Mouse (Mus musculus): ENCODE results near the gene Plpp6.
"Not testable (repeated sequence)": the region's sequence is repeated elsewhere in the genome, so short reads cannot be mapped to it uniquely, and the experiment has no call there.

Gene Plpp6

DNA sequence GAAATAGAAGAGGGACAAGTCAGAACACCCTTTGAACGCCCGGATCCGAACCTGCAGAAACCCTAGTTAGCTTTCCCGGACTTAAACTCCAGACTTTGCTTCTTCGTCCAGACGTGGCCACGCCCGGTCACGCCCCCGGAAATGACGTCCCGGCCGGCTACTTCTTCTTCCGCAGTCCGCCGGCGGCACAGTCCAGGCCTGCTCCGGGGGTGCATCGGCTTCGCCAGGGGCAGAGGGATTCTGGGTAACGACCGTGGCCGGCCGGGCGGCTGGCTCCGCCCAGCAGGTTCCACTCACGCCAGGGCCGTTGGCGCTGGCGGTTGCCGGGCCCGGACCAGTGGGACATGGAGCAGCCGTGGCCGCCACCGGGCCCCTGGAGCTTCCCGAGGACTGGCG, 26.4 kb downstream of the Plpp6 start, which contains the start of gene Cdc37l1:
Gene Cdc37l1 (plus strand): TSS at position 159 of the 396 bp plus-strand sequence.
- peak; percentile 97 for DNase-seq

DNA sequence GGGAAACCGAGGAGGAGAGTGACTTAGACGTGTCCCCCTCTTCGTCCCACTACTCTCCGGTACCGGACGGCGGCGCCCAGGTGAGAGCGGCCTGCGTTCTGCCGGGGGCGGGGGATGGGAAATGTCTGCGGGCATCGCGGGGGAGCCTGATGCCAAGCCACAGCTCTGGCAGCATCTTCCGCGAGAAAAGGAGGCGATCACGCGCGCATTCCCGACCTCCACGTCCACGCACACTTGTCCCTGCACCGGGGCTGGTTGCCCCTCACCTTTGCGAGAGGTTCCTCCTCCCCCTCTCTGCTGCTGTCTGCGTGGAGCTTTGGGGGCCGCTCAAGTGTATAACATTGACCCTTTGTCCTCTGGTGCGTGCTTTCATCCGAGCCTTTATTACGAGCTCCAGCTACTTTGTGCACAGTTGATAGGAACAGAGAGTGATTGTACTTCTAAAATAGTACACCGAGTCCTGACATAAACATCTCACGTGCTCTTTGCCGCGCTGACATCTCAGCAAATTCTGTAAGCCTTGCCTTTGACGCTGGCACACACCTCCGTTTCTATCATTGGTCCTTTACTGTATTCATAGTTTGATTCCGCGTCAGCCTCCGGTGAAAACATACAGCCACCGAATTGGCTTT, 27.0 kb downstream of the Plpp6 start:
- DNase-seq, result no peak

DNA sequence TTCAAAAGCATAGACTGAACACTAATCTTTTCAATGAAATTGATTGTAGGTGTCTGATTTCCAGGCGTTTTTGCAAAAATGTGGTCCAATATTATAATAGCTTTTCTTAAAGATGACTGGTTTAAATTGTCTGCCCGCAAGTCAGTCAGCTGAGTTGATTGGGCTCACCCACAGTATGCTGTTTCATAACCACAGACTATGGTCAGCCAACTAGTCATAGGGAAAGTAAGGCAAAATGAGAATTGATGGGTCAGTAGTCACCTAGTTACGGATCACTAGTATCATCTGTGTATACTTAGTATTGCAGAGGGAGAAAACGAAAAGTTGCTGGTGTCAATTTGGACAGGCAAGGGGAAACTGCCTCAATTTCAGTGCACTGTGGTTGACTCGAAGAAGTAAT, 27.6 kb downstream of the Plpp6 start:
- DNase-seq, result no peak

DNA sequence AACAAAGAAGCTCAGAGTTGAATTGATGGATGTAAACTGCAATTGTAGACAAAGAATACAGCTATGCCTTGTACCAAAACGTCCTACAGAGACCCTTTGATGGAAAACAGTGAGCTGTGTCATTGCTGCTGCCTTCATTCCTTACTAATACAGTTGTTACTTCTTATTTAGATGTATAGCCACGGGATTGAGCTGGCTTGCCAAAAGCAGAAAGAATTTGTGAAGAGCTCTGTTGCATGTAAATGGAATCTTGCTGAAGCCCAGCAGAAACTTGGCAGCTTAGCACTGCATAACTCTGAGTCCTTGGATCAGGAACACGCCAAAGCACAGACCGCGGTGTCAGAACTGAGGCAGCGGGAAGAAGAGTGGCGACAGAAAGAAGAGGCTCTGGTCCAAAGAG, 31.1 kb downstream of the Plpp6 start:
- peak; percentile 25 for DNase-seq

DNA sequence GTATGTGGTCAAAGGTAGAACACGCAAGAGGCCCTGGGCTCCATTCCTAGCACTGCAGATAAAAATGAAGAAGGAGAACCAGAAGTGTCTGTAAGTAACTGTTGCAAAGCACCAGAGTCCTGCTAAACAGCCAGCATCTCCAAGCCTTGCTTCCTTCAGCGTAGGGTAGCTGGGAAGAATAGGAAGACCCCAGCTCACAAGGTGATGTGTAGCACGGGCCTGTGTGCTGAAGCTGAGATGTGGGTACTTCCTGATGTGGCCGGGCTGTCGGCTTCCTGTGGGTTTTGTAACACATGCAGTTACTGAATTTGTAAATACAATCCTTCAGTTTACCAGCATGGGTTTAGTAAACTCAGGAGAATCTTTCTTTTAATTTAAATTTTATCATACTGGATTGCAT, 31.6 kb downstream of the Plpp6 start:
- DNase-seq, result no peak

DNA sequence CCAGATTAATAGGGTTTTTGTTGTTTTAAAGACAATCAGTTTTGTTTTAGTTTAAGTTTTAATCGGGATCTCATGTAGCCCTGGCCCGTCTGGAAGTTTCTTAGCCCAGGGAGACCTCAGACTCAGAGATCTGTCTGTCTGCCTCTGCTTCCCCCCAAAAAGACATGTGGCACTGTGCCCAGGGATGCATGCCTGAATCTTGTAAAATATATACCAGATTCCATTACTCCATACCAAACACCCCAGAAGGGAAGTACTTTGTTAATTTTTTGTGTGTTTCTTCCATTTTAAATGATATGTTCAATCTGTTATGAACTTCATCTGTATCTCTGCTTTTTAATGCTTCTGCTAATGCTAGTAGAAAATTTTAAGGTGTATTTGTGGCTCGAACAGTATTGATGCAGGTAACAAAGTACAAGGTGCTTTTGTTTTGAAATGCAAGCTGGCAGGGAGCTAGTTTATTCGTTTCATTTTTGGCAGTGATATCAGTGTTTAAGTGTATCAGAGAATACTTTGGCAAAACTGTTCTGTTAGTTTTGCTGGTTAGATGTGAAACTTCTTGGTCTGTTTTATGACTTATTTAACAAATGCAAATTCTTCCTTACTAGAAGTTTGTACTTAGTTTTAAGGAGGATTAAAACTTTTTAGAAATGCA, 34.4 kb downstream of the Plpp6 start:
- DNase-seq, result no peak

DNA sequence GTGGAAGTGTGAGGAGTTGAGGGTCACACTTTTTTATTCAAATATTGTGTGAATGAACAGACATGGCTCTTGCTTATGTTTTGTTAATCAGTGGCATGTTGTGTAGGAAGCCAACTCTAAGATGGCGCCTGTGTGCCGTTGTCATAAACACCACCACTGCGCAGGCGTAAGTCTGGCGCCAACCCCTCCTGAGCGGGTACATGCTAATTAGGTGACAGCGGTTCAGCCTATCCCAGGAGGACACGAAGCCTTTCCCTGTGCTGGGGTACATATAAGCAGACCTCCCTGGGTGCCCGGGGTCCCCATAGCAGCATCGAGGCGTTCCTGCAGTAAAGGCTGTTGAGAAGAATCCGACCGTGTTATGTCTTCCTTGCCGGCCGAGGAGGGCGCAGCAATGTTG, 36.6 kb downstream of the Plpp6 start:
- not testable (repeated sequence) for DNase-seq

DNA sequence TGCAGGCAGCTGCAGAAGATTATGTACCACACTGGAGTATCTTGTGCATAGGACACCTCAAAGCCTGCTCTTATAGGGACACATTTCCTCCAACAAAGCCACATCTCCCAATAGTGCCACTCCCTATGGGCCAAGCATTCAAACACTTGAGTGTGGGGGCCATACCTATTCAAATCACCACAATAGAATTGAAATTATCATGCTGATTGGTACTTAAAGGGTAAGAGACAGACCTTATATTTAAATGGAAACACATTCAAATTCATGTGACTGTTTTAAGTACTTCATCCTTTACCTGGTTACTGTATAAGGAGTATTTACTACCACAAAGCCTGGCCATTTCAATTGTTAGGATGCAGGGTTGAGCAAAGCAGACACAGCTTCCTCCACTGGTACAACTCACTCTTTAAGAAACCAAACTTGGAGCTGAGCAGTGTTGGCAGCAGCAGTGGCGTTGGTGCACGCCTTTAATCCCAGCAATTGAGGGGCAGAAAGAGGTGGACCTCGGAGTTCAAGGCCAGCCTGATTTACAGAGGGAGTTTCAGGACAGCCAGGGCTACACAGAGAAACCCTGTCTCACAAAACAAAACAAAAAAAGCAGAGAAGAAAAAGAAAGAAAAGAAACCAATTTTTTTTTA, 44.4 kb downstream of the Plpp6 start:
- no peak for DNase-seq

DNA sequence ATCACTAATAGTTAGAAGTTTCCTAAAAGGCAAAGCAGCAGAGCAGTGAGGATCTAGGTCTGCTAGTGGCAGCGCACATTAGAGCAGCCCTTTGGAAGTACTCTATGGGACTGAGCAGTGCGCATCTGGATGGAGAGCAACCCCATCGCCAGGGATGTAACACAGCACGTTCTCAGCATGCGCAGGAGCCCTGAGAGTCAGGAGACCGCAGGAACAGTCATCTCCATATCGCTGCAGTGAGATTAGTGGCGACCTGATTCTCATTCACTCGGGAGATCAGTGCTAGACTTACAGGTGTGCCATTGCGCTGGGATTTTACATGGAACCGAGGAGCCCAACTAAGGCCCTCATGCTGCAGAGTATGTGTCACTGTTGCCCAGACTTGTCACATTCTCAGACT, 45.3 kb downstream of the Plpp6 start:
- no peak for DNase-seq

DNA sequence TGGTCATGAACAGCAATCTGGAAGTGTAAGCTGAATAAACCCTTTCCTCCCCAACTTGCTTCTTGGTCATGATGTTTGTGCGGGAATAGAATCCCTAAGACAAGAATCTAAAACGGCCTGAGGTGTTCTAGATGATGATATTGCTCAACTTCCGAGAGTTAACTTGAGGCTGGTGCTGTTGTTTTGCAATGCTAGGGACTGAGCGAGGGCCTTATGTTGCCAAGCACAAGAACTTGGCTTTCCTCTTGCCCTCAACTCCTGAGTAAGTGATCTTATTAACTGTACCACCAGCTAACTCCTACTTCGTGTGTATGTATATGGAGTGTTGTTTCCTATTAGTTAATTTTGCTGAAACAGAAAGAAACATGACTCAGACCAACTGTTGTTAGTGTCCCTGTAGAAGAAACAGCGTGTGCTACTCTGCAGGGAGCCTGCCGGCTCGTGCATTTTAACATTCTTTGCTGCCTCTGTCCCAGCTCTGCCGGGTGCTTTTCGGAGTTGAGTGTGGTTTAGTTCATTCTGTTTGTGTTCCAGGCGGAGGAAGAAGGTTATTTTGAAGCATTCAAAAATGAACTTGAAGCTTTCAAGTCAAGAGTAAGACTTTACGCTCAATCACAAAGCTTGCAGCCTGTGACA, 47.7 kb downstream of the Plpp6 start:
- no peak for DNase-seq

DNA sequence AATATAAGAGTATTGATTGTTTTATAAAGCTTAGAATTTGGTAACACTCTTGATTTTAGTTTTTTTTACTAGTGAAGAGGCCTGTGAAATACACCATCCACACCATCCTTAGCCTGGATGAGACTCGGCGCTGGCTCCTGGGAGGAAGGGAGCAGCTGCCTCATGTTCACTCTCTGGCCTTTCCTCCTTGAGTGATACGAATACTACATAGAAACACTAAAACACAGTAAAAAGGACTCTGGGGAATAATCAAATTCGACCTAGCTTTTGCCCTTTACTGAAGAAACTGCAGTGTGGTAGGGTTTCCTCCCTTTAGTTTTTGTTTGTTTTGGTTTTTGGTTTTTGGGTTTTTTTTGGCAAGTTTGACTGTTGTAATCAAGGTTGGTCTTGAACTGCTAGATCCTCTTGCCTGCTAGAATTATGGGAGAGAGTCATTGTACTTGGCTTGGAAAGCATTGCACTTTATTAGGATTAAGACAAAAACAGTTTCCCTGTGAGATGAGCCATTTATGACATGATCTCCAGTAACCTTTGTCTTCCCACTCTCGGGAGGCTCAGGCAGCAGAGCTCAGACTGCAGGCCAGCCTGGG, 50.8 kb downstream of the Plpp6 start:
- DNase-seq, result no peak

DNA sequence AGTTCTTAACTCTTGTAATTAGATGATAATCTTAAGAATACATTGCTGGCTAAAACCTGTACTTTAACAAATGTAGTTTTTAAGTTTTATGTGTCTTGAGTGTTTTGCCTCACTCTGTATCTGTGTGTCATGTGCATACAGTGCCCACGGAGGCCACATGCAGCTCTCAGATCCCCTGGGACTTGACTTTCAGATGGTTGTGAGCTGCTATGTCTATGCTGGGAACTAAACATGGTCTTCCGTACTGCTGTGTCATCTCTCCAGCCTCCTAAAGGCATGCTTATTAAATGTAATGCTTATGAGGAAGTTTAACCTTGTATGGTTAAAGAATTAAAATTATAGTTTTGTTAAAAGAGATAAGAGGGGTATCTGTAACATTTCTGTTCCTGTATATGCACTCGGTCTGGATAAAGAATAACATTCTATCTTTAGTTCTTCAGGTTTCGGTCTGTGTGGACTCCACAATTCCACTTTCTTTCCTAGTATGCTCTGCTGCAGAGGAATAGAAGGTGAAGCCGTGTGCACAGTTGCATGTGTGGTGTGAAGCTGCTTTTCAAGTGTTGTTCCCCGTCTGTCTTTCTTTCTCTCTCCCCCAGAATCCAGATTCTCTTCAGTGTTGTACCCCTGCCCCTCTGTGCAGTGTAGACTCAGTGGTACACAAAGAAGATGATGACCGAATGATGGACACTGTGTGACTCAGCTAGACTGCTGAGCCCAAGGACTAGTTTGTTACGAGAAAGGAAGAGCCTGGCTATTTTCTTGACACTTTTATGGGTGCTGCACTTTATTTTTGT, 51.9 kb downstream of the Plpp6 start:
- no peak for DNase-seq

DNA sequence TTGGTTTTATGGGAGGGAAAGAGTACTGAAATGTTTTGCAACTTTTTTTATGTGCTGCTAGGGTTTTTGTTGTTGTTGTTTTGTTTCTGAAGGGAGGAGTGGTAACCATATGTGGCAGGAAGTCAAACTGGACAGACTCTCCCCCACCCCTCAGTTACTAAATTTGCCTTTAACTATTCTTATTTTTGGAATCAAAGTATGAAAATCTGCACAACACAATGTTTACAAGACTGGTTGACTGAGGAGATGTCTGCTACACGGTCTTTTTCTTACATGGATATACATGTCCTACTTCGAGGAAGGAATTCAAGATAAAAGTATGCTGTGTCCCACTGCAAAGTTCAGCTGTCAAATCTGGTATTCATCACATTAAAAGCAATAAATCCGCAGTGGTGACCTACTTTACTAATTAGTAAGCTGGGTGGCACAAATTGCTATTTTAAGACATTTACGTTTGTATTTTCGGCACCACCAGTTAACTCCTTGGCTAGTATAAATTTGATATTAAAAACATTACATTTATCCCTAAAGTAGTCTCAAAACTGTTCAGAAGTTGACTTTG, 52.5 kb downstream of the Plpp6 start:
- DNase-seq, result no peak

All from cerebellum, adult 9-10 months (tissue).